ENCODE assay signal across 33 mouse cellular contexts in the genomic region with DNA sequence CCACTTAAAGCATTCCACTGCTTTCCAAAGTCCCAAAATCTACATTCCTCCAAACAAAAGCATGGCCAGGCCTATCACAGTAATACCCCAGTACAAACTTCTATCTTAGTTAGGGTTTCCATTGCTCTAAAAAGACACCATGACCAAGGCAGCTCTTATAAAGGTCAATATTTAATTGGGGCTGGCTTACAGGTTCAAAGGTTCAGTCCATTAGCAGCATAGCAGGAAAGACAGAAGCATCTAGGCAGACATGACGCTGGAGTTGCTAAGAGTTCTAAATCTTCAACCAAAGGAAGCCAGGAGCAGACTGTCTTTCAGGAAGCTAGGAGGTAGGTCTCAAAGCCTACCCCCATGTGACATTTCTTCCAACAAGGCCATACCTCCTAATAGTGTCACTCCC.
"Had no signal": no experiment of that assay in that cellular context is flagged by ENCODE, and none has a peak within 500 bp of the region (broad histone marks: within the 10 kb centered on the region; RNA-seq: fewer than 3 reads in every experiment).

No protein-coding gene starts in this region.

- H3K9me3 ChIP-seq: heart, embryonic 10.5 days; heart, embryonic 12.5 days; heart, embryonic 13.5 days; heart, embryonic 15.5 days; hindbrain, embryonic 10.5 days; hindbrain, embryonic 12.5 days; hindbrain, embryonic 13.5 days; hindbrain, embryonic 15.5 days; intestine, embryonic 15.5 days; kidney, embryonic 15.5 days had no signal

- DNase-seq: heart, adult 18-20 months; heart, adult 2 months; heart, postnatal 10 days; heart, postnatal 14 days; heart, postnatal 36 days; heart, postnatal 4 days; kidney, adult 11 months; kidney, adult 18-20 months; kidney, adult 8-10 months; kidney, postnatal 14 days; kidney, postnatal 25 days; layer of hippocampus, adult 9-11 months; layer of hippocampus, postnatal 36 days had no signal

- ATAC-seq: hindbrain, embryonic 16.5 days; hindbrain, postnatal 0 days; inflammation-experienced regulatory T-cells, adult 6 months; intestine, embryonic 15.5 days; intestine, embryonic 16.5 days; intestine, postnatal 0 days had no signal

- H3K36me3 ChIP-seq: hindbrain, embryonic 15.5 days had no signal

- H3K4me2 ChIP-seq: heart, embryonic 11.5 days; heart, embryonic 12.5 days; heart, embryonic 13.5 days; heart, embryonic 15.5 days; hindbrain, embryonic 12.5 days; hindbrain, embryonic 13.5 days; hindbrain, embryonic 14.5 days; hindbrain, embryonic 15.5 days; intestine, embryonic 15.5 days; kidney, embryonic 15.5 days had no signal

- H3K4me3 ChIP-seq: heart, adult 2 months; heart, embryonic 10.5 days; heart, embryonic 12.5 days; heart, embryonic 13.5 days; heart, embryonic 15.5 days; hindbrain, embryonic 10.5 days; hindbrain, embryonic 12.5 days; hindbrain, embryonic 13.5 days; hindbrain, embryonic 15.5 days; intestine, embryonic 15.5 days; kidney, embryonic 15.5 days; layer of hippocampus, adult 2 months; left cerebral cortex, adult 2 months had no signal

- H3K27ac ChIP-seq: heart, adult 2 months; heart, embryonic 10.5 days; heart, embryonic 13.5 days; heart, embryonic 15.5 days; hindbrain, embryonic 10.5 days; hindbrain, embryonic 12.5 days; hindbrain, embryonic 13.5 days; hindbrain, embryonic 14.5 days; hindbrain, embryonic 15.5 days; hindbrain, postnatal 0 days; intestine, embryonic 15.5 days; kidney, embryonic 15.5 days; kidney, postnatal 0 days; layer of hippocampus, adult 2 months; left cerebral cortex, adult 2 months had no signal

- H3K4me1 ChIP-seq: heart, embryonic 10.5 days; heart, embryonic 12.5 days; heart, embryonic 13.5 days; heart, embryonic 15.5 days; hindbrain, embryonic 10.5 days; hindbrain, embryonic 12.5 days; hindbrain, embryonic 13.5 days; hindbrain, embryonic 15.5 days; intestine, embryonic 15.5 days; kidney, embryonic 15.5 days had no signal

- H3K27me3 ChIP-seq: heart, embryonic 12.5 days; heart, embryonic 13.5 days; heart, embryonic 15.5 days; hindbrain, embryonic 12.5 days; hindbrain, embryonic 13.5 days; hindbrain, embryonic 15.5 days; intestine, embryonic 15.5 days; kidney, embryonic 15.5 days had no signal

- H3K9ac ChIP-seq: heart, embryonic 12.5 days; heart, embryonic 13.5 days; heart, embryonic 15.5 days; hindbrain, embryonic 12.5 days; hindbrain, embryonic 13.5 days; hindbrain, embryonic 14.5 days; hindbrain, embryonic 15.5 days; intestine, embryonic 15.5 days; kidney, embryonic 15.5 days had no signal
